Mouse (Mus musculus) lung, postnatal 36 days (tissue): ENCODE results near the gene Prdm16.

Experiments
- DNase-seq: peaks from one replicate; pipeline ENCODE4 v3.0.0; 2022; ENCODE audit warnings: mixed read lengths

Gene Prdm16

GRCm38 (mm10) chr4:154472569-154472968, 164.1 kb downstream of the Prdm16 start:
- DNase-seq: no peak

DNA sequence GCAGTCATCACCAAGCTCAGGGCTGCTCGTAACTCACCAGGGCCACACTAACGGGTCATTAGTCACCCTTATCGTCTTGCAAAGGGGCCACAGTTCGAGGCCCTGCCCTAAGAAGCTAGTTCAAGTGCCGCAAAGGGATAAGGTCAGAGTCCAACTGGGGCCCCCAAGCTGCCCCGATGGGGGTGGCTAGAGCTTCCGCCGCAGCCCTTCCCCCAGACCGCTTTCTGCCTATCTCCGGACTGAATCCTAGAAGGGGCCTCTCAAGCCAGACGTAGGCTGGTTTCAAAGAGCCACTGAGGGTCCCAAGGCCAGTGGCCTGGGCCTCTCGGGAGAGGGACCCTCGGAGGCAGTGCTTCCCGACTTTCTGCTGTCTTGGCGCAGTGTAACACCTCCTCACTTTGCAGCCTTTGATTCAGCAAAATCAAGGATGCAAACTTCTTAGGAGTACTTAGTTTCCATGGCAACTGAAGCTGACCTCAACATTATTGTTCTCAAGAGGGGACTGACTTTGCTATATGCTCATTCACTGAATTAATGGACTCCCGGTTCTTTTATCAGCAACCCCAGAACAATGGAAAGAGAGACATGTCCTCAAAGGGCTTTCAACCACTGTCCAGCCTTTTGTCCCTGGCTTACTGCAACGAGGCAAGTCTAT, 165.1 kb downstream of the Prdm16 start:
- DNase-seq: no peak

GRCm38 (mm10) chr4:154466305-154466704, 170.4 kb downstream of the Prdm16 start:
- DNase-seq: peak; percentile 16

DNA sequence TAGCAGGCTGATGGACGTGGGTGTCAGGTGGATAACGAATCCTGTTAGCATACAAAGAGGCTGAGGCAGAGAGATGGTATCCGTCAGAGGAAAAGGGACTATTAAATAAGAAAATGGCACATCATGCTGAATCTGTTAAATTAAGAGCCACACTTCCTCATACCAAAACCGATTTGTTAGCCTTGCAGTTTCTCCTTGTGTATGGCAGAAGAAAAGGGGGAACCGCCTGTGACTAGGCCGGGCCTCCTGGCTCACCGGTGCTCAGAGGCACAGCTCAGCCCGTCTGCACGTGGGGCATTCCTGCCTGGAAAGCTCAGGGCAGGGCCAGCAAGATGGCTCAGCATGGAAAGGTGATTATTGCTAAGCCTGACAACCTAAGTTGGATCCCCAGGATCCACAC, 171.6 kb downstream of the Prdm16 start:
- DNase-seq: no peak

- no peak for DNase-seq
These were observed 176.7 kb downstream of the Prdm16 start for GRCm38 (mm10) chr4:154460021-154460420.

- no peak for DNase-seq
These were observed 178.9 kb downstream of the Prdm16 start for GRCm38 (mm10) chr4:154457756-154458155.

GRCm38 (mm10) chr4:154456265-154456822, 180.3 kb downstream of the Prdm16 start:
- no peak for DNase-seq

DNA sequence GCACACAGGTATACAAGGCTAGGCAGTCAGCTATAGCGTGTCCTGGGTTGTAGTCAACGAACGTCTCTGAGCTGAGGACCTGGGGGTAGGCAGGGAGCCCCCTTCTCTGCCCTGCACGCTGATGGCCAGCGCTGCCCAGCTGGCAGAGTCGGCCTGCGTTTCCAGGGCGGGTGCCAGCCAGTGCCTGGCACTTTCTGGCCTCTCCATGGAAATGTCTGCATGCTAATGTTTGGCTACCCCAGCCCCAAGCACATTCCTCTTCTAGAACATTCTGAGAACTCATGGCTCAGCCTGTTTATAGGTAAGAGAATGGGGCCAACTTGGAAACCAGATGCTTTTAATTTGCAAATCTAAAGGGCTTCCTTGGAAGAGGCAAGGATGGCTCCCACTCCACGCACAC, 186.2 kb downstream of the Prdm16 start:
- peak; percentile 9 for DNase-seq

- peak; percentile 57 for DNase-seq
These were observed 186.6 kb downstream of the Prdm16 start for GRCm38 (mm10) chr4:154450036-154450435.

DNA sequence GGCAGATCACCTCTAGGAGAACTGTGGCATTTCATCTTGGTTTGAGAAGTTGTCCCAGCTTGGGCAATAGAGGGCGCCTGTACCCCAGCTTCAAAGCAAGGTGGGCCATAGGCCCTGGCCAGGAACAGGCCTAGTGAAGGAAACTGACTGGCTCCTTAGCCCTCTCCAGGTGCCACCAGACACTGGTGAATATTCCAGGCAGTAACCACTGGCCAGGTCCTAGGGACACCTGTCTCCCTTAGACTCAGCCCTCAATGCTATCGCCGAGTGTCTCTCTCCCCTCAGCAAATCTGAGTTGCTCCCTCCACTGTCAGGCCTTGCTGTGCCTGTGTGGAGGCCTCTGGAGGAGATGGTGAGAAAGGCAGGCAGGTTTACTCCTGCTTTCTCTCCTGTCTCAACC, 187.3 kb downstream of the Prdm16 start:
- peak; percentile 66 for DNase-seq

DNA sequence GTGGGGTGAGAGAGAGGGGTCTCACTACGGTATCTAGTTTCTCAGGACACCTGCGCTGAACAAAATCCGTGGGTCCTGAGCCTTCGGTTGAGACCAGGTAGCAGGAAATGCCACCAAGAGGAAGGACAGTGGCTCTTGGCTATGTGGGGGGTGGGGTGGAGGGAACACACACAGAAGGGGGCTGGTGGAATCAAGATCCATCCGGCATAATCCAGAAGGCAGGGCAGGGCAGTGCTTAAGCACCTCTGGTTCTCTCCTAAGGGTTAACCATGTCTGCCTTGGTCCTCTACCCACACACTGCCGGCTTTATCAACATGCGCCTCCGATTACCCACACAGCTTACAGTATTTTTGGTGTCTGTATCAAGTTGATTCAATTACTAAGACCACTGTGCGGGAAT, 191.0 kb downstream of the Prdm16 start:
- no peak for DNase-seq

DNA sequence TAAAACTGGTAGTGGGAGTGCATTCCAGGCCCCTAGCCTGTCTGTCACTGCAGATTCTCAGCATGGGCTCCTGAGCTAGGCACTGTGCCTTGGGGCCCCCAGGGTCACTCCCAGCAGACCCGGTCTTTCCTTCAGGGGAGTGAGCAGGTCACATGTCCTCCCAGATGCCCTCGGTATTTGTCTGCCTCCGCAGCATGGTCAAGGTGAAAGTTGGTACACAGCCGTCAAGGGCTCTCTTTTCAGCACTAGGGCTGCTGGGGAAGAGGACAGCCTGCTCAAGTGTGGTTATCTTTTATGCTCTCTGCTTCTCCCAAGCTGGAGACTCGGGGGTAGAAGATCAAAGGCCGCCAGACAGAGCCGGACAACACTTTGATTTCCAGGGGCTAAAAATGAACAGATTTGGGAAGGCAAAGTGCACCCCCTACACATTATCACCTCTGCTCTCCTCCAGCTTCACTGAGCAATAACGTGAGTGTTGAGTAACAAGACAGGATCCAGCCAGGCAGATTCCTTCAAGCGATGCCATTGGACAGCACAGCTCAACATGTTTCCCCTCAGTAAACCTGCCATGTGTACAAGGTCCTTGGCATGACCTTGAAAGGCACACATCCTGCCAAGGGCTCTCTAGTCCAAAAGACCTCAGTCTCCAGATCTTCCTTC, 193.9 kb downstream of the Prdm16 start:
- DNase-seq: no peak

GRCm38 (mm10) chr4:154439455-154440052, 197.1 kb downstream of the Prdm16 start:
- DNase-seq: no peak

DNA sequence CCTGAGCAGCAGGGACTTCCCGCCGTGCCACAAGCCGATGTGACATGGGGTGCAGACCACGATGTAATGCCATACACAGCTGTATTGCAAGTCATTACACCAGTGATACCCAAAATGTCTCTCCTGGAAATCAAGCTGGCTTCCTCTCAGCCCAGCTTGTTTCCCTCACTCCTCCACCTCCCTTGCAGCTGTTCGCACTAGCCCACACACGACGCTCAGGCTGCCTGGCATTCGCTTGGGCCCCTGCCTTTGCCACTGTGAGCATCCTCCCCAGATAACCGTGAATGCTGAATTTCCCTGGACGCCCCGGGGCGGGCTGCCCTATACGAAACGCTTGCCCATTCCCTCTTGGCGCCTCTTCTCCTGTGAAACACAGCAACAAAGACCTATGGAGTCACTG, 198.1 kb downstream of the Prdm16 start:
- no peak for DNase-seq

DNA sequence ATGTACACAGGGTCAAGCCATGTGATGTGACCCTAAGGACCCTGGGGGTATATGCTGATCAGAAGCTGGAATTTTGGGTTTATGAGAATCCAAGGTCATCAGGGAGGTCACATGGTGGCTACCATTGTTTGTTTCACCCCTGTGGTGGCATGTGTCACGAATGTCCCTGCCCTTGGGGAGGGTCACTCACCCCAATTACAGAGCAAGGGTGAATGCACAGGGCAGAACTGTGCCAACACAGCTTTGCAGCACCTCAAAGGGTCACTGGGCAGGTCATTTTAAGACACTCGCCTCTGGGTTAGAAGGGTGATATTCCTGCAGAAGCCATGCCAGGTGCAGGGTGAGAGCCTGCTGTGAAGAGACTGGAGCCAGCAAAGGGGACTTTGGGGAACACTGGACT, 206.9 kb downstream of the Prdm16 start:
- DNase-seq: no peak

GRCm38 (mm10) chr4:154426901-154427300, 209.8 kb downstream of the Prdm16 start:
- DNase-seq: no peak

GRCm38 (mm10) chr4:154425284-154425683, 211.4 kb downstream of the Prdm16 start:
- DNase-seq: no peak

DNA sequence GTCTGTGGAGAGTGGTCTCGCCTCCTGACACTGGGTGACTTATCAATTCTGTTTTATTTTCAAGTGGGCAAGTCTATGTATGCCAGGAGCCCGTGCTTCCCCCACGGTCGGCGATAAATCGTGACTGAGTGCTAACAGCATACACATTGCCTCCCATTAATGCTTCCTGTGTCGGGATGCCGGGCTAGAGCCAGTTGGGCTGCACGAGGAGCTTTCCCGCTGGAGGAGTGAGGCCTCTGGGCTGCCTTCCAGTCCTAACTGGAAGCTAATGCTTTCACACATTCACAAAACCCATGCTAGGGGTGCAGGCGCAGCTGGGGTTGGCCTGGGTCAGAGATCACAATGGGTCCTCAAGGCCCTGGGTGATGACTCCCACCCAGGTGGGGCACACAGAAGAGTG, 212.0 kb downstream of the Prdm16 start:
- DNase-seq: no peak

- no peak for DNase-seq
These were observed 214.2 kb downstream of the Prdm16 start for GRCm38 (mm10) chr4:154422431-154422913.

DNA sequence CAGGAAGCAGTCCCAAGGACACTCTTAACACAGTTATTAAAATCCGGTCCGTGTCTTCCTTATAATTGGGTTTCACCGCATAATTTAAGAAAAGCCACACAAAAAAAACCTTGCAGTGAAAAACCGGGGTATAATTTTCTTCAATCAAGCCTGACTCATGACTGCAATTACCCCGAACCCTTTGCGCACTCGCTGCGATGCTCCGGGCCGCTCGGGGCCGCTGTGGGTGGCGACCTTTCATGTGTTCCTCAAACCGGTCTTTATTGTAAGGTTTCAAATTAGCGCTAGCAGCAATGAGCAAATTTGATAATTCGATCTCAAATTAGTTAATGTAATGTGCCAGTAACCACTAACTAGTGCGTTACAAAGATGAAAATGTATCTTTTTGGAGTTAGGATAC, 215.9 kb downstream of the Prdm16 start:
- DNase-seq: no peak

GRCm38 (mm10) chr4:154419766-154420165, 216.9 kb downstream of the Prdm16 start:
- DNase-seq: no peak

DNA sequence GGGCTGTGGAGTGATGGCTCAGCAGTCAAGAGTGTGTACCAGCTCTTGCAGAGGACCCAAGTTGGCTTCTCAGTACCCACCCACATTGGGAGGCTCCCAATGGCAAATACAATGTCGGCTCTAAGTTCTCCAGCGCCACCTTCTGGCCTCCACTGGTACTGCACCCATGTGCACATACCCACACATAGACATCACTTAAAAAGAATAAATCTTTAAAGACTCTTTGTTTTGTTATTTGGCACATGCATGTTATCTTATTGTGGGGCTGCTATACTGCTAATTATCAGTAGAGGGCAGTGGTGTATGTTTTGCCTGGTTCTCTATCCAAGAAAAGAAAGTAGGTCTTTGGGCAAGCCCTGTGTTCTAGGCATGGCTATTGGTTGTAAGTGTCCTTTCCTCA, 217.7 kb downstream of the Prdm16 start:
- DNase-seq: peak; percentile 21

DNA sequence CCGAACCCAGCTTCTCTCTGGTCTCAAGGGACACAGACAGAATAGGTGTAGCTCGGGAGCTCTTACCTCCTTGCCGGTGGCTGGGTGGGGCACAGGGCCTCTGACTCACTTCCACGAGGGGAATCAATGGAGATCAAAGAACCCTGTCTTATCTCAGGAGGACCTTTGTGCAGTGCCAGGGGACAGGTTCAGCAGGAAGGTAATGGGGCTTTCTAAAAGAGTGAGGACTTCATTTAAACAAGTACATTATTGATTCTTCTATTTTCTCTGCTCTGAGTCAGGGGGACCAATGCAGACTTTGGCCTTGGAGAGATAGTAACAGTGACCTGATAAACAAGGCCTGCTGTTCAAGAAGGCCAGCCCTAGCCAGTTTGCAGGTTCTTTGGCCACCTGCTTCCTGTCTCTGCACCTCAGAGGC, 218.3 kb downstream of the Prdm16 start:
- no peak for DNase-seq

GRCm38 (mm10) chr4:154416728-154417127, 219.9 kb downstream of the Prdm16 start:
- DNase-seq: no peak
